Mouse (Mus musculus) midbrain, postnatal 0 days (tissue): ENCODE results near the gene Plagl2. TPM values are rescaled to one million over a fixed set of nuclear protein-coding genes. Genes with fewer than 3 reads are reported as not detected.
A peak's percentile ranks its signal among the peaks of the same experiment; 100 is the strongest.

Experiments used
- ATAC-seq: fragments of 200-750 bp; cut with Nextera tagmentation; 2 replicates; pipeline ENCODE4 v1.8.0; 2017; ENCODE audit warnings: moderate number of reproducible peaks, mild to moderate bottlenecking, moderate TSS enrichment, moderate library complexity; ENCODE audit not compliant: low FRiP score
- DNase-seq: peaks from one replicate; pipeline ENCODE4 v3.0.0-alpha.2; 2015; ENCODE audit warnings: low spot score
- H3K27ac ChIP-seq: fragments of 300-500 bp; sonication (generic); 2 replicates; pipeline ENCODE4 v1.5.1; 2014; ENCODE audit warnings: low read depth, mild to moderate bottlenecking, low read length, mixed read lengths
- H3K27me3 ChIP-seq: fragments of 300-500 bp; sonication (generic); 2 replicates; pipeline ENCODE4 v1.6.1; 2014; ENCODE audit warnings: low read length, control low read depth, mixed read lengths; ENCODE audit not compliant: insufficient read depth
- H3K36me3 ChIP-seq: fragments of 300-500 bp; sonication (generic); 2 replicates; pipeline ENCODE4 v1.6.1; 2014; ENCODE audit warnings: low read length, control low read depth, mixed read lengths; ENCODE audit not compliant: insufficient read depth
- H3K4me1 ChIP-seq: fragments of 300-500 bp; sonication (generic); 2 replicates; pipeline ENCODE4 v1.6.1; 2014; ENCODE audit warnings: mild to moderate bottlenecking, control low read depth, antibody characterized with exemption, low read length, mixed read lengths; ENCODE audit not compliant: insufficient read depth
- H3K4me2 ChIP-seq: fragments of 300-500 bp; sonication (generic); 2 replicates; pipeline ENCODE4 v1.6.1; 2014; ENCODE audit warnings: low read depth, mild to moderate bottlenecking, low read length, mixed read lengths; ENCODE audit not compliant: poor library complexity, severe bottlenecking
- H3K4me3 ChIP-seq: fragments of 300-500 bp; sonication (generic); 2 replicates; pipeline ENCODE4 v1.5.1; 2014; ENCODE audit warnings: low read depth, mild to moderate bottlenecking, low read length, moderate library complexity
- H3K9ac ChIP-seq: fragments of 300-500 bp; sonication (generic); replicated peaks from 2 replicates; pipeline ENCODE4 v1.6.1; 2014; ENCODE audit warnings: mild to moderate bottlenecking, low read length, moderate library complexity, mixed read lengths; ENCODE audit not compliant: poor library complexity, severe bottlenecking
- H3K9me3 ChIP-seq: fragments of 300-500 bp; sonication (generic); 2 replicates; pipeline ENCODE4 v1.6.1; 2016; ENCODE audit warnings: low read length, control low read depth
- CTCF ChIP-seq: IDR thresholded peaks from 2 replicates; pipeline ENCODE4 v1.5.1; 2016; ENCODE audit warnings: antibody characterized with exemption, mild to moderate bottlenecking
- WGBS: fragments of 180-500 bp; shearing (Covaris S2); extraction: QIAGEN DNeasy Blood & Tissue Kit; methylation state at CpG from one replicate; pipeline ENCODE4 v1.1.7; 2014; 5-methylcytosine and 5-hydroxymethylcytosine counted together
- polyA plus RNA-seq: library from polyadenylated mRNA; unstranded; fragments of >200 nt; fragmentation: Nextera tagmentation; extraction: Ambion mirVana; gene quantifications from 2 replicates; pipeline ENCODE4 v1.2.1, GENCODE M21; 2015
- total RNA-seq: library from RNA; depleted of rRNA; stranded (reverse); fragments of >200 nt; gene quantifications from 2 replicates; pipeline ENCODE4 v1.2.3, GENCODE M21; 2014

The Plagl2 gene
- total and polyA plus RNA-seq, 2 experiments from 2014 or later = 2.9 to 7.0 TPM

DNA sequence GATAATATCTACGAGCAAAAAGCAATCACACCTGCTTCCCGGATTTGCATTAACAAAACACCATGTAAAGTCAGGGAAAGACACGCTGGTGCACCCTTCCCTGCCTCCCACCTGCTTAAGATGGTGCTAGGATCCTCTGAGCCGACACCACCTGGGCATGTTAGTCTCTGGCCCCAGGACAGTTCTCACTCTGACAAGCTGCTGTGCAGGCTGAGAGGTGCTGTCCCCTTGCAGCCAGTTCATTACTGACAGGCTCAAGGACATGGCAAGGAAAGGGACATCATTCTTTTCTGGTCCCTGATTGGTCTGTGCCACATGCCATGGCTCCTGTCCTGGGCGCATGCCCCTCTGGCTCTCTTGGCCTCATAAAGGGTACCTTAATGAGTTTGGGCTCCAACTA lies 12.7 kb downstream of the Plagl2 start:
- H3K4me3 ChIP-seq = no peak overlapping the region
- peaks cover 46% of the 10 kb centered on the region for H3K36me3 ChIP-seq
- peaks cover 9% of the 10 kb centered on the region; the same call in 1 of the 2 replicates for H3K4me1 ChIP-seq
- H3K27ac ChIP-seq = no peak overlapping the region
- no peak overlapping the region for H3K9ac ChIP-seq
- no peak for DNase-seq
- no peaks in the 10 kb centered on the region for H3K9me3 ChIP-seq
- no peak for ATAC-seq
- no peak overlapping the region for H3K4me2 ChIP-seq
- H3K27me3 ChIP-seq = no peaks in the 10 kb centered on the region
- TF ChIP-seq CTCF = no peak
- WGBS = 84% methylated on average over 5 of the region's 5 CpGs

DNA sequence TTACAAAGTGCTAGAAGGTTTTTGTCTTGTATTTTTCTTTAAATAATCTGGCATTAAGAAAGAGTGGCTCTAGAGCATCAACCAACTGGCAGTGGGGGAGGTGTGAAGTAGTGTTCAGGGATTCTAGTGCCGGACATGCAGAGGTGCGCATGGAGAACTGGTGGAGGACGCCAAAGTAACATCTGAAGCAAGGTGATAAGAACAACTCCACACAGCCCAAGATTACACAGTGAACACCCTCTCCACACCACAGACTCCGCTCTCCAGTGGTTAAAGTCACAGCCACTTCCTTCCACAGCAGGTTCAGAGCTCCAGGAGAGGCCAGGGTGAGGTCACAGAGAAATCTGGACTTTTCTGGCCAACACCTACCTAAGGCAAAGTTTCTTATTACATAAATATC lies 13.3 kb downstream of the Plagl2 start:
- Histone ChIP-seq H3K4me2 (no peak overlapping the region), H3K27me3 (no peaks in the 10 kb centered on the region), H3K4me1 (peaks cover 9% of the 10 kb centered on the region; the same call in 1 of the 2 replicates), H3K4me3 (no peak overlapping the region), H3K27ac (no peak overlapping the region), H3K9ac (no peak overlapping the region), H3K9me3 (no peaks in the 10 kb centered on the region), H3K36me3 (peaks cover 41% of the 10 kb centered on the region)
- DNase-seq = no peak
- no peak for ATAC-seq
- TF ChIP-seq CTCF = no peak
- 91% methylated on average over 4 of the region's 4 CpGs for WGBS

DNA sequence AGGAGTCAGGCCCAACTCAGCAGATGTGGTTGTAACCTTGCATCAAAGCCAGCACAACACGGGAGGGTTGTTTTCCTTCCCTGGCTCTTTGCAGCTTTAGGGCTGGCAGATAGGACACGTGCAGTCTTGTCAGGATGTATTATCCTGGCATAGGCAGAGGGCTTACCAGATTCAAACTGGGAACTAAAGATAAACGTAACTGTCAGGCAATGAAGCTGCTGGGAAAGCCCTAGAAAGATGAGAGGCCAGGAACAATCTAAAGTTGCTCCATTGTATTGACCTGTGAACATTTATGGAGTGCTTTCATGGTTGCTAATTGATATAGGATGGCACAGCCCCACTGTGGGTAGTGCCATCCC lies 15.7 kb downstream of the Plagl2 start:
- H3K27ac ChIP-seq = peak overlapping the region; percentile 85
- peaks cover 26% of the 10 kb centered on the region for H3K36me3 ChIP-seq
- ATAC-seq (peak; percentile 36; the same call in 1 of the 2 replicates), DNase-seq (no peak)
- H3K9me3 ChIP-seq = no peaks in the 10 kb centered on the region
- peak overlapping the region; percentile 83 for H3K4me2 ChIP-seq
- 2% methylated on average over 3 of the region's 3 CpGs for WGBS
- peaks cover 9% of the 10 kb centered on the region; the same call in 1 of the 2 replicates for H3K4me1 ChIP-seq
- peak overlapping the region; percentile 71 for H3K4me3 ChIP-seq
- TF ChIP-seq CTCF = no peak
- peak overlapping the region; percentile 91 for H3K9ac ChIP-seq
- no peaks in the 10 kb centered on the region for H3K27me3 ChIP-seq

DNA sequence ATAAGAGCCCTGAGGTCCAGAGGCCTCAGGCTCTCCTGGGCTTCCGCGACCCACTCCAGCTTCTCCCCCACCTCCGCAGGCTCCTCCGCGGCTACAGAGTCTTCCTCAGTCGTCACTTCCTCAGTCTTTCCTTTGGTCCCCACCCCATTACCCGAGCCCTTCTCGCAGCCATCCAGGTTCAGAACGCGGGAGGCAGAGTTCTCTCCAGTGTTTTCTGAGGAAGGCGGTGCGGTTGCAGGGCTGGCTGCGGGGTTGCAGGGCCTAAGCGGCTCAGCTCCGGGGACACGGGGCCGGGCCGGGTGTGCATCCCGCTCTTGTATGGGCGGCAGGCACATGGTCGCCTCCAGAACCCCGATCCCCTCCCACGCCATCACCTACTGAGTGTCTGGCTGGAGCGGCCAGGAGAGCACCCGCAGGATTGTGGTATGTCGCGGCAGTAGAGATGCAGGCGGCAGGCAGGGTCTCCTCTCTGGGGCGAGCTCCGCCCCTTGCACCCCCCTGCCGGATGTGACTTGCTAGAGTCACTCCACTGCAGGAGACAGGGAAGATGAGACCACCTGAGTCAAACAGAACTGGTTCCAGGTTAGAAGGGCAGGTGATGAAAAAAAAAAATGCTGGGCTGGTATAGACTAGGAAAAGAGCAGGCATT lies 16.2 kb downstream of the Plagl2 start, which contains the start of gene Tspyl3:
TSS of gene Tspyl3 (minus strand) at position 496 of the 649 bp plus-strand sequence.
- no peaks in the 10 kb centered on the region for H3K9me3 ChIP-seq
- no peaks in the 10 kb centered on the region for H3K27me3 ChIP-seq
- peak within 1 kb of the TSS; percentile 83 for H3K4me2 ChIP-seq
- peak; percentile 26; the same call in 1 of the 2 replicates for TF ChIP-seq CTCF
- ATAC-seq (peak; percentile 93), DNase-seq (peak; percentile 79)
- peaks cover 9% of the 10 kb centered on the region; the same call in 1 of the 2 replicates for H3K4me1 ChIP-seq
- H3K9ac ChIP-seq = peak within 1 kb of the TSS; percentile 91
- WGBS = 3% methylated on average over 31 of the region's 31 CpGs
- H3K27ac ChIP-seq = peak within 1 kb of the TSS; percentile 85
- peak within 1 kb of the TSS; percentile 71 for H3K4me3 ChIP-seq
- peaks cover 21% of the 10 kb centered on the region for H3K36me3 ChIP-seq

GRCm38 (mm10) chr2:153222566-153222965 lies 18.7 kb downstream of the Plagl2 start:
- 90% methylated on average over 2 of the region's 2 CpGs for WGBS
- ATAC-seq = no peak

GRCm38 (mm10) chr2:153222130-153222529 lies 19.1 kb downstream of the Plagl2 start:
- Histone ChIP-seq H3K27me3 (no peaks in the 10 kb centered on the region), H3K4me2 (no peak overlapping the region), H3K9ac (no peak overlapping the region), H3K4me1 (peaks cover 9% of the 10 kb centered on the region; the same call in 1 of the 2 replicates), H3K4me3 (no peak overlapping the region), H3K27ac (no peak overlapping the region), H3K36me3 (0 out of 2 replicates have a peak, but pooled peaks cover 4% of the 10 kb centered on the region), H3K9me3 (no peaks in the 10 kb centered on the region)
- TF ChIP-seq CTCF = no peak
- no peak for ATAC-seq
- no peak for DNase-seq

More at GRCm38 (mm10) chr2:153222566-153222965, 18.7 kb downstream of the Plagl2 start:
- Histone ChIP-seq H3K9me3 (no peaks in the 10 kb centered on the region), H3K4me1 (peaks cover 9% of the 10 kb centered on the region; the same call in 1 of the 2 replicates), H3K4me2 (no peak overlapping the region), H3K27ac (no peak overlapping the region), H3K36me3 (0 out of 2 replicates have a peak, but pooled peaks cover 4% of the 10 kb centered on the region), H3K27me3 (no peaks in the 10 kb centered on the region), H3K9ac (no peak overlapping the region), H3K4me3 (no peak overlapping the region)
- no peak for TF ChIP-seq CTCF
- DNase-seq = no peak
